Mouse (Mus musculus) hindbrain, embryonic 16.5 days (tissue): Measurements from ENCODE around the gene Tm9sf1. TPM values are rescaled to one million over a fixed set of nuclear protein-coding genes. Genes with fewer than 3 reads are reported as not detected.

Experiments
- ATAC-seq: fragments of 200-750 bp; cut with Nextera tagmentation; 2 replicates; pipeline ENCODE4 v1.8.0; 2017; ENCODE audit warnings: moderate TSS enrichment, moderate library complexity
- H3K27ac ChIP-seq: fragments of 300-500 bp; sonication (generic); 2 replicates; pipeline ENCODE4 v1.5.1; 2014; ENCODE audit warnings: low read depth, mild to moderate bottlenecking, control low read depth, low read length, moderate library complexity
- H3K27me3 ChIP-seq: fragments of 300-500 bp; sonication (generic); replicated peaks from 2 replicates; pipeline ENCODE4 v1.6.1; 2014; ENCODE audit warnings: low read length; ENCODE audit not compliant: control insufficient read depth, insufficient read depth
- H3K36me3 ChIP-seq: fragments of 300-500 bp; sonication (generic); 2 replicates; pipeline ENCODE4 v1.6.1; 2014; ENCODE audit warnings: mild to moderate bottlenecking, low read length, moderate library complexity, mixed read lengths; ENCODE audit not compliant: control insufficient read depth, insufficient read depth
- H3K4me1 ChIP-seq: fragments of 300-500 bp; sonication (generic); 2 replicates; pipeline ENCODE4 v1.6.1; 2014; ENCODE audit warnings: low read depth, low read length; ENCODE audit not compliant: control insufficient read depth, insufficient read depth
- H3K4me2 ChIP-seq: fragments of 300-500 bp; sonication (generic); 2 replicates; pipeline ENCODE4 v1.6.1; 2014; ENCODE audit warnings: mild to moderate bottlenecking, low read length, control low read depth, moderate library complexity
- H3K4me3 ChIP-seq: fragments of 300-500 bp; sonication (generic); 2 replicates; pipeline ENCODE4 v1.5.1; 2014; ENCODE audit warnings: mild to moderate bottlenecking, low read length, control low read depth, moderate library complexity
- H3K9ac ChIP-seq: fragments of 300-500 bp; sonication (generic); 2 replicates; pipeline ENCODE4 v1.6.1; 2014; ENCODE audit warnings: low read depth, mild to moderate bottlenecking, control low read depth, low read length, moderate library complexity
- H3K9me3 ChIP-seq: fragments of 300-500 bp; sonication (generic); 2 replicates; pipeline ENCODE4 v1.6.1; 2014; ENCODE audit warnings: mild to moderate bottlenecking, low read length, moderate library complexity; ENCODE audit not compliant: control insufficient read depth
- WGBS: fragments of 180-500 bp; shearing (Covaris S2); extraction: QIAGEN DNeasy Blood & Tissue Kit; methylation state at CpG from one replicate; pipeline ENCODE4 v1.1.7; 2014; 5-methylcytosine and 5-hydroxymethylcytosine counted together
- polyA plus RNA-seq: library from polyadenylated mRNA; unstranded; fragments of >200 nt; fragmentation: Nextera tagmentation; extraction: Ambion mirVana; gene quantifications from 2 replicates; pipeline ENCODE4 v1.2.1, GENCODE M21; 2015

Tm9sf1 gene
- polyA plus RNA-seq, 1 experiment from 2014 or later, result 72.1 TPM

DNA sequence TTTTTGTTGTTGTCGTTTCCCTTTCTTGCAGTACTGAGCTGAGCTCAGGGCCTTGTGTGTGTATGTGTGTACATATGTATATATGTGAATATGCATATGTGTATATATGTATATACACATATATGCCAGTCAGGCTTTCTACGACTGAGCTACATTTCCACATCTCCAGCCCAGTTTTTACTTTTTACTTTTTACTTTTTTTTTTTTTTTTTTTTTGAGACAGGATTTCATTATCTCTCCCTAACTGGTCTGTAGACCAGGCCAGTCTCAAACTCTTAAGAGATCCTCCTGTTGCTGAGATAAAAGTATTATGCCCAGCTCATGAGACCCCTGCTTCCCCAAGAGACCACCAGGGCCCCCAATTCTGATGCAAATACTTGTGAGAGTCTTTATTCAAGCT, 26.8 kb downstream of the Tm9sf1 start:
- H3K9ac ChIP-seq, result no peak overlapping the region
- WGBS, result 76% methylated on average over 2 of the region's 2 CpGs
- no peak overlapping the region for H3K4me2 ChIP-seq
- no peaks in the 10 kb centered on the region for H3K36me3 ChIP-seq
- H3K27me3 ChIP-seq, result no peaks in the 10 kb centered on the region
- no peaks in the 10 kb centered on the region for H3K9me3 ChIP-seq
- no peak overlapping the region for H3K4me3 ChIP-seq
- no peak overlapping the region for H3K27ac ChIP-seq
- H3K4me1 ChIP-seq, result no peaks in the 10 kb centered on the region
- no peak for ATAC-seq

DNA sequence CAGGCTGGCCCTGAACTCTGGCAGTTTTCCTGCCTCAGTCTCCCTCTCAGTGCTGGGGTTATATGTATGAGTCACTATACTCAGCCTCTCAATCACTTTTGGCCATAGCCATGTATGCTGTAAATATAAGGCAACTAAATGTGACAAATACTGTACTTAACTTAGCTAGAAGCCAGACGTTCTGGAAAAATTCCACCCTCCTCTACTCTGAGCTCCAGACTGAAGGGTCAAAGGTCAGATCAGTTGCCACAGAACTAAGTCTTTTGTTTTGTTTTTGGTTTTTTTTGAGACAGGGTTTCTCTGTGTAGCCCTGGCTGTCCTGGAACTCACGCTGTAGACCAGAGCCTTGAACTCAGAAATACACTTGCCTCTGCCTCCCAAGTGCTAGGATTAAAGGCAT, 27.7 kb downstream of the Tm9sf1 start:
- H3K27ac ChIP-seq, result no peak overlapping the region
- ATAC-seq, result no peak
- WGBS, result 54% methylated on average over 2 of the region's 2 CpGs
- no peaks in the 10 kb centered on the region for H3K36me3 ChIP-seq
- H3K9me3 ChIP-seq, result no peaks in the 10 kb centered on the region
- no peak overlapping the region for H3K9ac ChIP-seq
- H3K4me1 ChIP-seq, result no peaks in the 10 kb centered on the region
- H3K4me3 ChIP-seq, result no peak overlapping the region
- no peaks in the 10 kb centered on the region for H3K27me3 ChIP-seq
- no peak overlapping the region for H3K4me2 ChIP-seq

DNA sequence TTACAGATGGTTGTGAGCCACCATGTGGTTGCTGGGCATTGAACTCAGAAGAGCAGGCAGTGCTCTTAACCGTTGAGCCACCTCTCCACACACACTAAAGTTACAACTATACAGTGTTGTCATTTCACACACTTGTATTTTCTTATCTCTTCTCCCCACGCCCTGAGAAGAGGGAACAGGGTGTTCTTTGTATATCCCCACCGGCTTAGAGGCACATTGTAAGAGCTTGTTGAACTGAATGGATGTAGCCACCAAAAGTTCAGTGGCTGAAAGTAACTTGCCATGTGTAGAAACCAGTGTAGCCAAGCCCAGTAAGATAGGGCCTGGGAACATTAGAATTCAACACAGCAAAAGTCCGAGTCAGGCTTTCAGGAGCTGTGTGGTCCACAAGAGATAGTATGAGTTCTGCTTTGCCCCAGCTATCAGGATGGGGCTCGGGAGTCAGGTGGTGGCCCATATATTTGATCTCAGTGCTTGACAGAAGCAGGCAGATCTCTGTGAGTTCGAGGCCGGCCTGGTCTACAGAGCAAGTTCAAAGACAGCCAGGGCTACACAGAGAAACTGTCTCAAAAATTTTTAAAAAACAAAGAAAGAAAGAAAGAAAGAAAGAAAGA, 28.9 kb downstream of the Tm9sf1 start:
- no peak overlapping the region for H3K9ac ChIP-seq
- H3K4me3 ChIP-seq, result no peak overlapping the region
- WGBS, result 89% methylated on average over 7 of the region's 7 CpGs
- no peak overlapping the region for H3K27ac ChIP-seq
- no peak overlapping the region for H3K4me2 ChIP-seq
- no peaks in the 10 kb centered on the region for H3K9me3 ChIP-seq
- ATAC-seq, result no peak
- H3K4me1 ChIP-seq, result no peaks in the 10 kb centered on the region
- H3K27me3 ChIP-seq, result no peaks in the 10 kb centered on the region
- H3K36me3 ChIP-seq, result no peaks in the 10 kb centered on the region

DNA sequence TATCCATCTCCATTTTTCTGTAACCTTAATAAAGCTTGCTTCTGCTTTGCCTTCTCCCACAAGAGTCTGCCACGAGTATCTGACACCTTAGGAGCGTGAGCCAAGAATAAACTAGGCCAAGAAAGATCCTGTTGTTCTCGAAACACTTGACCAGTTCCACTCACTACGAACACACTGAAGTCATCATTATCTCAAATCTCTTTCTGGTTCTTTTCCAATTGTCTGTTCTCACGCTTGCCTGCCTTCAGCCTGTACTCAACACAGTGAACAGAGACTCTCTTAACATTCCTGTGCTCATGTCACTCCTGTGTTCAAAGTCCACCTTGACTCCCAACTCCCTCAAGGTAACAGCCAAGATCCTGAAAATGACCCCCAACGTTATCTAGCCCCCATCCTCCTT, 30.3 kb downstream of the Tm9sf1 start:
- Histone ChIP-seq H3K4me1 (no peaks in the 10 kb centered on the region), H3K27me3 (no peaks in the 10 kb centered on the region), H3K36me3 (peaks cover 8% of the 10 kb centered on the region), H3K27ac (no peak overlapping the region), H3K9ac (no peak overlapping the region), H3K9me3 (no peaks in the 10 kb centered on the region), H3K4me2 (no peak overlapping the region), H3K4me3 (no peak overlapping the region)
- no peak for ATAC-seq
- WGBS, result 72% methylated on average over 6 of the region's 6 CpGs

DNA sequence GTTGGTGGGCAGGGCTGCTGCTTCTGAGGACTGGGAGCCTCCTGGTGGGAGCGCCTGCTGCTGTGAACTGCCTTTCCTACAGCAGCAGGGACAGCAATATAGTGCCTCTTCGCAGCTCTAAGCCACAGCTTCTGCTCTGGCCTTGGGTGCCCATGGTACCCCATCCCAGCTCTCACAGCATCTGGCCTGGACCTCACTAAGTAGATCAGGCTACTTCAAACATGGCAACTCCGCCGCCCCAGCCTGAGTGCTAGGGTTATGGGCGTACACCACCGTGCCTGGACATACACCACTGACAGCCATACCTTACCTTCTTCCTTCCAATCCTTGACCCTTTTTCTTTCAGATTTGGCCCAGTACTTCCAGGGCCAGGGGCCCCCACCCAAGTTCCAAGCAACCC, 35.3 kb downstream of the Tm9sf1 start:
- Histone ChIP-seq H3K4me1 (no peaks in the 10 kb centered on the region), H3K4me2 (no peak overlapping the region), H3K4me3 (no peak overlapping the region), H3K9me3 (no peaks in the 10 kb centered on the region), H3K9ac (no peak overlapping the region), H3K27me3 (no peaks in the 10 kb centered on the region), H3K27ac (no peak overlapping the region), H3K36me3 (peaks cover 29% of the 10 kb centered on the region)
- over 99% methylated on average over 6 of the region's 6 CpGs for WGBS
- ATAC-seq, result no peak

DNA sequence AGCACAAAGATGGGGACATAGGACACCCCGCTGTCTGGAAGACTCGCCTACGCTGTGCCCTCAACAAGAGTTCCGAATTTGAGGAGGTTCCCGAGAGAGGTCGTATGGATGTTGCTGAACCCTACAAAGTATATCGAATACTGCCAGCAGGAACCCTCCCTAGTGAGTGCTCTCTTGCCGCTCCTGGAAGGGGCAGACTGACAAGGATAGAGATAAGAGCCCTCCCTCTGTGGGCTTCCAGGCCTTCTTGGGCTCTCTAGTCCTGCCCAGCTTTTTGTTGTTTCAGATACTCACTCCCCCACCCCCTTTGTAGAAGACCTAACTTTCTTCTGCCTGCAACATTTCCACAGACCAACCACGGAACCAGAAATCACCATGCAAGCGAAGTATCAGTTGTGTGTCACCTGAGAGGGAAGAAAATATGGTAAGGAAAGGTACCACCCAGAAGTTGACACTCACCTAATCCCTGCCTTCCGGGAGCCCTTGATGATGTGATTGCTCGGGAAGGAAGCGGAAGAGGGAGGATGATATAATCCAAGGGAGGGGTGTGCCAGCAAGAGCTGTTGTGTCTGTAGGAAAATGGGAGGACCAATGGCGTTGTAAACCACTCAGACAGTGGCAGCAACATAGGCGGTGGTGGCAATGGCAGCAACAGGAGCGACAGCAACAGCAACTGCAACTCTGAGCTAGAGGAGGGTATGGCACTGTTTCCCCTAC, 37.7 kb downstream of the Tm9sf1 start:
- peaks cover 49% of the 10 kb centered on the region for H3K36me3 ChIP-seq
- WGBS, result 95% methylated on average over 16 of the region's 16 CpGs

DNA sequence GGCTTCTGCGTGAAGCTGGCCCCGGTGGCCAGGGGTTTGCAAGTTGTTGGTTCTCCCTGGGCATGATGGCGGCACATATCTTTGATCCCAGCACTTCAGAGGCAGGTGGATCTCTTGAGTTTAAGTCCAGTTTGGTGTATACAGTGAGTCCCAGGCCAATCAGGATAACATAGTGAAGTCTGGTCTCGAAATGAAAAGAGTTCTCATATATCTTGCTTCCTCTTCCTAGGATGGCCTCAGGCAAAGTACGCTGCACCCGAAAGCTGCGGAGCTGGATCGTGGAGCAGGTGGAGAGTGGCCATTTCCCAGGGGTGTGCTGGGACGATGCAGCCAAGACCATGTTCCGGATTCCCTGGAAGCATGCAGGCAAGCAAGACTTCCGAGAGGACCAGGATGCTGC, 38.8 kb downstream of the Tm9sf1 start:
- Histone ChIP-seq H3K4me2 (no peak overlapping the region), H3K4me3 (no peak overlapping the region), H3K4me1 (no peaks in the 10 kb centered on the region), H3K9ac (no peak overlapping the region), H3K9me3 (no peaks in the 10 kb centered on the region), H3K27me3 (no peaks in the 10 kb centered on the region), H3K27ac (no peak overlapping the region), H3K36me3 (peaks cover 49% of the 10 kb centered on the region)
- ATAC-seq, result no peak
- 84% methylated on average over 11 of the region's 11 CpGs for whole genome bisulfite sequencing

More for the DNA sequence above, 37.7 kb downstream of the Tm9sf1 start:
- ATAC-seq, result no peak
- no peaks in the 10 kb centered on the region for H3K4me1 ChIP-seq
- no peak overlapping the region for H3K4me2 ChIP-seq
- H3K9me3 ChIP-seq, result no peaks in the 10 kb centered on the region
- H3K27ac ChIP-seq, result no peak overlapping the region
- no peaks in the 10 kb centered on the region for H3K27me3 ChIP-seq
- no peak overlapping the region for H3K9ac ChIP-seq
- no peak overlapping the region for H3K4me3 ChIP-seq

DNA sequence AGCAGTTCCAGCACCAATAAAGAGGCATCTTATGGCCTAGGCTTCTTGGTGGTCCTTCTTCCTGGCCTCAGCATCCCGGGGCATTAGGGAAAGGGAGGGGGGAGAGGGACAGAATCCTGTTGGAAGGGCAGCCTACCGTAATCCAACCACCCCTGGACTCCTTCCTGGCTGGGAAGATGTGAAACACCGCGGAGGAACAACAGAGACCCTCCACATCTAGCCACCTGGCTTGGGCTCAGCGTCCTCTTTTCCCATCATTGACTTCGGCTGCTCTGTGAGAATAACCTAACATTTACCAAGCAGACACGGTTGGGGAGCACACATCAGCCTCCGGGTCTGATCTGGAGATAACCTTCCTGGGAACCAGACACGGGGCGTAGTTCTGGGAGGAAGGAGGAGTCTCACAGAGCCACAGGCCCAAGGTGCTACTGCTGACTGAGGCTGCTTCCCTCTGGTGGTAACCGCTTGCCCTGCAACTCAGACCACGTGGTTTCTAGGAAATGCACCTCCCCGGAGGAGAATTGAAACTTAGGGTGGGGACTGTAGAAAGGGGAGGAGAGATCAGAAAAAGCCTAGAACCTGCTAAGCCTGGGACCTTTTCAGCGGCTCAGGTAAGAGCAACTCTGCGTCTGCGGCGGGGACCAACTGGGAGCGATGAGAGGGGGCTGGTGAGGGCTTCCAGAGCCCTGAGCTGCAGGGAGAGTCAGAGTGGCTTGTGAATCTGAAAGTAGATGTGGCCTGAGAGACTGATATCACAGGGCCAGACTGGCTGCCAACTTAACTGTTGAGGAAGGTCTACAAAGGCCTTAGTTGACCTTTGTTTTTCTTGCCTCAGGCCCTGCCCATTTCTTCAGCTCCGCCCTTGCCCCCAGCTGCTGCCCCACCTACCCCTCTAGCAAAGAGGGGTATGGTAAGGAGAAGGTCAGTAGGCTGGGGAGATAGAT, 39.7 kb downstream of the Tm9sf1 start:
- Histone ChIP-seq H3K9ac (peak overlapping the region; percentile 57), H3K4me3 (peak overlapping the region; percentile 35), H3K9me3 (no peaks in the 10 kb centered on the region), H3K27me3 (no peaks in the 10 kb centered on the region), H3K27ac (peak overlapping the region; percentile 49), H3K4me1 (no peaks in the 10 kb centered on the region), H3K36me3 (peaks cover 51% of the 10 kb centered on the region), H3K4me2 (peak overlapping the region; percentile 49)
- WGBS, result 24% methylated on average over 18 of the region's 19 CpGs
- ATAC-seq, result peak; percentile 91

DNA sequence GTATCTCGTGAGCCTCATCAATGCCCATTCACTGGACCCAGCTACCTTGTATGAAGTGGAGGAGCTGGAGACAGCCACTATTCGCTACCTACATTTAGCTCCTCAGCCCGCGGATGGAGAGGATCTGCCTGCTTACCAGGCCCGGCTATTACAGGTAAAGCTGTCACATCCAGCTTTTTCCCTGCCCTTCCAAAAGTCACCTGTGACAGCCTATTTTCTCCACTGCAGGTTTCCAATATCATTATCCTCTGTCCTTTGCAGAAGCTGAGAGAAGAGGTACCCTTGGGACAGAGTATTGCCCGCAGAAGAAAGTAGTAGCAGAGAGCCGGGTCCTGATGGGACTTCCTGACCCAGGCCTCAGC, 40.4 kb downstream of the Tm9sf1 start, which contains the start of gene Irf9:
TSS of gene Irf9 (plus strand) at position 301 of the 362 bp plus-strand sequence.
- H3K4me3 ChIP-seq, result peak within 1 kb of the TSS; percentile 35
- peaks cover 51% of the 10 kb centered on the region for H3K36me3 ChIP-seq
- H3K4me1 ChIP-seq, result no peaks in the 10 kb centered on the region
- WGBS, result 92% methylated on average over 7 of the region's 7 CpGs
- H3K27ac ChIP-seq, result peak within 1 kb of the TSS; percentile 49
- H3K4me2 ChIP-seq, result peak within 1 kb of the TSS; percentile 49
- peak within 1 kb of the TSS; percentile 57 for H3K9ac ChIP-seq
- no peaks in the 10 kb centered on the region for H3K9me3 ChIP-seq
- H3K27me3 ChIP-seq, result no peaks in the 10 kb centered on the region
- no peak for ATAC-seq
